Mouse (Mus musculus) cortical plate, adult 2 months (tissue): ENCODE results near the gene Slc43a3.

ENCODE experiments used
- CTCF ChIP-seq: fragments of 200-500 bp; IDR thresholded peaks from 2 replicates; pipeline ENCODE4 v1.5.1; 2011; ENCODE audit warnings: mild to moderate bottlenecking, control low read depth, low read length; ENCODE audit not compliant: insufficient read depth; ENCODE audit errors: extremely low read depth
- POLR2A ChIP-seq: fragments of 200-500 bp; IDR thresholded peaks from 2 replicates; pipeline ENCODE4 v1.6.1; 2011; ENCODE audit warnings: mild to moderate bottlenecking, low read length, control low read depth; ENCODE audit not compliant: insufficient read depth; ENCODE audit errors: extremely low read depth

DNA sequence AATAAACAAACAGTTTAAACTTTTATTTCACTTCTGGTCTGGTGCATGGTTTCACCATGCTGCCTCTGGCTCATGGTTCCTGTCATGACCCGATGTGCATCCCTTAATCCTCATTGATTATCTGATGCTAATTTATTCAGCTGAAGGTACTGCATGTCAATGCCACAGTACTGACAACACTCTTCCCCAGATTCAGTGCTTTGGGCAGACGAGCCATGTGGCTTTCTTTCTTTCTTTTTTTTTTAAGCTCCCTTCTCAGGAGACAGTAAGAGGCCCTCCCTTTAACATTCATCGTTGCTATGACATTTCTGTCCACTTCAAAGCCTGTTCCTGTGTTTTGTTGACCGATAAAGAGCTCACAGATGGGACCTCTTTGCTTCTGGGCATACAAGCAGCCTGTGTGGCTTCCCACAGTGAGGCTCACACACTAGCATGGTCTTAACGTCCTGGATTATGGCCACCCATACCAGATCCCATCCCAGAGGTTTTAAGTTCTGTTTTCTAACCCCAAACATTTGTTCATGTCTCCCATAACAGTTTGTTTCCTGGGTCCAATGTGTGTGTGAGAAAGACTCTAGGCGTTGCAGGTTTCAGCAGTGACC, 26.6 kb downstream of the Slc43a3 start:
- TF ChIP-seq CTCF = no peak
- TF ChIP-seq POLR2A = no peak
